Mouse (Mus musculus) left cerebral cortex, postnatal 4 days (tissue): ENCODE measurements around the gene Rdh16f2. TPM values are rescaled to one million over a fixed set of nuclear protein-coding genes. Genes with fewer than 3 reads are reported as not detected.
"Not testable (repeated sequence)": the region's sequence is repeated elsewhere in the genome, so short reads cannot be mapped to it uniquely, and the experiment has no call there.

Experiments used
- DNase-seq: peaks from one replicate; pipeline ENCODE4 v3.0.0-alpha.2; 2022
- intact Hi-C: fragments of 180-260 bp; cut with DNase I; formaldehyde crosslinking; loops from one replicate; pipeline ENCODE4 v1.15.1; 2025
- total RNA-seq, 2 experiments: library from RNA; stranded (reverse); gene quantifications; 2 replicates each; pipeline ENCODE4 v1.2.3; 2021

Rdh16f2 gene
- not detected for total RNA-seq

- no peak for DNase-seq
- intact Hi-C loops: no loop called here
Measured at GRCm38 (mm10) chr10:127866232-127866631, at the start of gene Rdh16f2. Gene Rdh16f2 (plus strand): TSS chr10:127866474.

GRCm38 (mm10) chr10:127817268-127817910 lies 48.9 kb upstream of the Rdh16f2 start:
- DNase-seq, intact Hi-C loops: not testable (repeated sequence)

- intact Hi-C loops, DNase-seq: not testable (repeated sequence)
Measured at GRCm38 (mm10) chr10:127821806-127822205, 44.5 kb upstream of the Rdh16f2 start.

GRCm38 (mm10) chr10:127825386-127825785 lies 40.9 kb upstream of the Rdh16f2 start:
- DNase-seq: peak; percentile 17
- intact Hi-C loops: no loop called here

- no peak for DNase-seq
- intact Hi-C loops: no loop called here
Measured at GRCm38 (mm10) chr10:127829121-127829520, 37.2 kb upstream of the Rdh16f2 start.

- DNase-seq, intact Hi-C loops: not testable (repeated sequence)
Measured at GRCm38 (mm10) chr10:127834186-127834585, 32.1 kb upstream of the Rdh16f2 start.

GRCm38 (mm10) chr10:127835292-127835691 lies 31.0 kb upstream of the Rdh16f2 start:
- no peak for DNase-seq
- intact Hi-C loops: no loop called here

- DNase-seq, intact Hi-C loops: not testable (repeated sequence)
Measured at GRCm38 (mm10) chr10:127837793-127838192, 28.5 kb upstream of the Rdh16f2 start.

- intact Hi-C loops: no loop called here
- no peak for DNase-seq
Measured at GRCm38 (mm10) chr10:127838539-127838938, 27.7 kb upstream of the Rdh16f2 start.

- no peak for DNase-seq
Measured at GRCm38 (mm10) chr10:127840776-127841175, 25.5 kb upstream of the Rdh16f2 start.

GRCm38 (mm10) chr10:127845945-127846344 lies 20.3 kb upstream of the Rdh16f2 start:
- intact Hi-C loops, DNase-seq: not testable (repeated sequence)

More at GRCm38 (mm10) chr10:127840776-127841175, 25.5 kb upstream of the Rdh16f2 start:
- intact Hi-C loops: no loop called here

GRCm38 (mm10) chr10:127848089-127848488 lies 18.2 kb upstream of the Rdh16f2 start:
- intact Hi-C loops: no loop called here
- no peak for DNase-seq

- no peak for DNase-seq
- intact Hi-C loops: no loop called here
Measured at GRCm38 (mm10) chr10:127849628-127850027, 16.6 kb upstream of the Rdh16f2 start, which contains the start of gene Rdh19. Gene Rdh19 (plus strand): TSS chr10:127849928.

GRCm38 (mm10) chr10:127856376-127856775 lies 9.9 kb upstream of the Rdh16f2 start:
- intact Hi-C loops: no loop called here
- DNase-seq: peak; percentile 27

GRCm38 (mm10) chr10:127864931-127865330 lies 1.3 kb upstream of the Rdh16f2 start:
- no peak for DNase-seq
- intact Hi-C loops: no loop called here

GRCm38 (mm10) chr10:127872484-127872883 lies 6.2 kb downstream of the Rdh16f2 start:
- no peak for DNase-seq
- intact Hi-C loops: no loop called here

GRCm38 (mm10) chr10:127877681-127878080 lies 11.4 kb downstream of the Rdh16f2 start:
- no peak for DNase-seq

GRCm38 (mm10) chr10:127878262-127879057 lies 12.2 kb downstream of the Rdh16f2 start:
- intact Hi-C loops: no loop called here

More at GRCm38 (mm10) chr10:127877681-127878080, 11.4 kb downstream of the Rdh16f2 start:
- intact Hi-C loops: no loop called here

GRCm38 (mm10) chr10:127879155-127879688 lies 12.9 kb downstream of the Rdh16f2 start:
- intact Hi-C loops: no loop called here
- DNase-seq: no peak

More at GRCm38 (mm10) chr10:127878262-127879057, 12.2 kb downstream of the Rdh16f2 start:
- no peak for DNase-seq

GRCm38 (mm10) chr10:127881041-127881440 lies 14.8 kb downstream of the Rdh16f2 start:
- DNase-seq: no peak
- intact Hi-C loops: no loop called here

- no peak for DNase-seq
- intact Hi-C loops: no loop called here
Measured at GRCm38 (mm10) chr10:127886551-127886950, 20.3 kb downstream of the Rdh16f2 start.
